Mouse (Mus musculus) spleen, embryonic (tissue): Measurements from ENCODE around the gene Spesp1.

Experiments
- CTCF ChIA-PET: fragments of 350-600 bp; sonication (Branson Sonifier 250); formaldehyde crosslinking; loops from one replicate; lab custom pipeline; 2022; lab: Charles Lee

The Spesp1 gene

DNA sequence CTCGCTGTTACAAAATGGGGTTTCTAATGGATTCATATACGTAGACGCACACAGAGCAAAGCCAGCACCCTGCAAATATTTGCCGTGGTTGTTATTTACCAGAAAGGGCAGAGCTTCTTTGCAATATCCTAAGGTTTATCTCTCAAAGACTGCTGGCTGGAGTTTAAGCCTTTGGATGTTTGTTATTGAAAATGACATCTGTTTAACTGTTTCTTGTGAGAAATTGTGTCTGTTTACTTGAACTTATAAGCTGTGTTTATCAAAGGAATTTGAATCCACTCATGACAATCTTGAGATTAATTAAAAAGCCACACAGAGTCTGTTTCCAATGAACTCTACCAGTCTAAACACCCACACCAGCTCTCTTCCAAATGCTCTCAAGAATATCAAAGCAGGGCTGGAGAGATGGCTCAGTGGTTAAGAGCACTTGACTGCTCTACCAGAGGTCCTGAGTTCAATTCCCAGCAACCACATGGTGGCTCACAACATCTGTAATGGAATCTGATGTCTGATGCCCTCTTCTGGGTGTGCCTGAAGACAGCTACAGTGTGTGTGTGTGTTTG, 35.5 kb downstream of the Spesp1 start:
- CTCF ChIA-PET, result interaction anchor here (0.7 to 0.8 kb wide), 2 partner anchors 134 to 1445 kb away, joined by 3 to 9 read pairs; no protein-coding TSS in a partner anchor

DNA sequence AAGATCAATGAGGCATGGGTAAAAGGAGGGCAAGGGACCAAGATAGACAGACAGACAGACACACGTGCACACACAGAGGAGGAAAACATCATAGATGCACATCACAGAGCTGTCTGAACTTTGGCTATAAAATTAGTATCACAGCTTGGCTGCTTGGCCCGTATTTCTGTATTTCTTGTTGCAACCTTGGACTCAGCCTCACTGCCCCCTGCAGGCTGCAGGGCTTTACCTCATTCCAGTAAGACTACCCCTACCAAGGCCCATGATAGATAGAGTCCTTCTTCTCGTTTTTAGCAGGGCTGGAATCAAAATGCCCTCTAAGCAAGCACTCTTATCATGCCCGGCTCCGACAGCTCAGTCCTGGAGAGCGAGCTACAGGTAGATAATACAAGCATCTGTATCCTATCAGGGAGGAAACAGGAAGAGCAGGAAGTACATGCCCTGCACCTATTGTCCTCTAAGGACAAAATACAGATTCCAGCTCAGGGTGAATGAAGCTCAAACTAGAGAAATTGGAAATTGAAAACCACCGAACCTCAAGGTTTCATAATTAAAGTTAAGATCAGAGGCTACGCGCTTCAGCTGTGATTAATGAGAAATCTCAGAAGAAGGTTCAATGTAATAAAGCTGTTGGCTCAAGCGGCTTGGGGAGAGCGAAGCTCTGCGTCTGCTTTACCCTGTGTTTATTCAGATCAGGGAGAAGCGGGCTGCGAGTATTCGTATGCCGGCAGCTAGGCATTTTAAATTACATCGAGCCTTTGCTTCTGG, 36.2 kb downstream of the Spesp1 start:
- CTCF ChIA-PET, result no interaction called here

DNA sequence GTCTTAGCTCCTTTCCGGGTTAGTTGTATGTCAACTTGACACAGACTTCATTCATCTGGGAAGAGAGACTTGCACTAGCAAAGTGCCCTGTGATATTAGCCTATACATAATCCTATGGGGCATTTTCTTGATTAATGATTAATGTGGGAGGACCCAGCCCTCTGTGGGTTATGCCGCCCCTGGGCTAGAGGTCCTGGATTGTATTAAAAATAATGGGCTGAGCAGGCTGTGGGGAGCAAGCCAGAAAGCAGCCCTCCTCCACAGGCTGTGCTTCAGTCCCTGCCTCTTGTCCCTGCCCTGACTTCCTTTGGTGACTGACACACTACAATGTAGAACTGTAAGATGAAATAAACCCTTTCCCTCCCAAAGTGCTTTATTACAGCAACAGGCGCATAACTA, 37.4 kb downstream of the Spesp1 start:
- CTCF ChIA-PET, result interaction anchor here (0.6 kb wide), 1 partner anchor 111 kb away, joined by 3 read pairs; no protein-coding TSS in a partner anchor

DNA sequence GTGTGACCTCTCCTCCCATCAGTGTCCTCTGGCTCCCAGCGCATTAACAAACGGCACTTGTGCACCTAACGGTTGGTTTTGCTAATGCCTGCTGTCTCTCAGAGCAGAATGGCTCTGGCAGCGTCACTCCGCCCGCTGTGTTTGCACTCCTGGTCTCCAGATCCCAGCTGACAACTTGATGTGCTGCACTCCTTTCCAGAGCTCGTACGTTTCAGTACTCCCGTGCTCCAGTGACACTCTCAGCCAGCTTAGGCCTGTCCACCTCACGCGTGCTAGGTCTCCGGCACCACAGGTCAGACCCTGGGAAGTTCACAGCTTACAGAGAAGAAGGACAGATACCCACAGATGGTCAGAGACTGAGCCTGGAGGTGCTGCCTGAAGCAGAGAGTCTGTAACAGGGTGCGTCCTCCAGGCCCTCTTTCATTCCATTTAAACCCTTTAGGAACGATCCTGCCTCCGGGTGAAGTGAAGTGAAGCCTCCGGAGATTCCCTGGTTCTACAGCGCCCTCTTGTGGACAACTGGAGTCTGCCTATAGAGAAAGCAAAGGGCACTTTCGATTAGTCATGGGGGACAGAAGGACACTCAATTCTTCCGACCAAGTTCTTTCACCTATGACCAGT, 37.9 kb downstream of the Spesp1 start:
- CTCF ChIA-PET, result interaction anchor here (0.6 kb wide), 1 partner anchor 110 kb away, joined by 3 read pairs; no protein-coding TSS in a partner anchor

DNA sequence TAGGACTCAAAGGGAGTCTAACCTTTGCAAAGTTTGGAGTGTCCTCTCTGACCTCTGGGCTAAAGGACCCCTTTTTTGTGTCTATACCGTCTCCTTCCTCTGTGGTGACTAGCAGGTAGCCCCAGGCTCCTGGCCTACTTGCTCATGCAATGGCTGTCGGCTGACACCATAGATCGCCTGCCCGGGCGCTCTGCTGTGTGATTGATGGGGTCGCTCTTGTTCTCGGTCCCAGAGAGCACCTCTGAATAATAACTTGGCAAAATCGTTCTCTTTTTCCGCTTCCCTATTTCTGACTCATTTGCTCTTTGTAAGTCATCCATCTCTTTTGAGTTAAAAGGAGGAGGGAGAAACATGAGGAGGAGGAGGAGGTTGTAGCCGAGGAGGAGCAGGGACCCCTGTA, 42.0 kb downstream of the Spesp1 start:
- CTCF ChIA-PET, result interaction anchor here (0.5 kb wide), 1 partner anchor 17 kb away, joined by 3 read pairs; no protein-coding TSS in a partner anchor

DNA sequence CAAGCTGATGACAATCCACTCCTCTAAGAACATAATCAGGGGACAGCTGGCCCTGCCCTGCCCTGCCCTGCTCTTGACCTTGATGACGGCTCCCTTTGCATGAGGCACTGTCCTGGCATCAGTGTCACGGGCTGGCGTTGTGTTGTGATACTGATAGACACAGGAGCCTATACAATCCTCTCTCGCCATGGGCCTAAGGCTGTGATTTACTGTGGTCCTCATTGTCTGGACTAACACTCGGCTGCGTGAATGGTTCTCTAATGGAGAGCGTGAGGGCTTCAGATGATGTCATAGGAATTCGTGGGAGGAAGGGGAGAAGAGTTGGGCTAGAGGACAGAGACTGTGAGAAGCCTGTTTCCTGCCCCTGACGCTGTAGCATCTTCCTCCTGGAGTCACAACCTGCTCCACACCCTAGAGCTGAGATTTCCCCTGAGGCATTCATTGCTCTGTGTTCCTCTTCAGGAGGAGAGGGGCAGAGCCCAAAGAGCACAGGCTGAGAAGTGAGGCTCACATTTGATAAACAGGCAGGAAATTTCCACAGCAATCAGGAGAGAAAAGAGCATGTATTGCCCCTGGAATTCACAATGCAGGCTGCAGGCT, 44.5 kb downstream of the Spesp1 start:
- CTCF ChIA-PET, result no interaction called here

DNA sequence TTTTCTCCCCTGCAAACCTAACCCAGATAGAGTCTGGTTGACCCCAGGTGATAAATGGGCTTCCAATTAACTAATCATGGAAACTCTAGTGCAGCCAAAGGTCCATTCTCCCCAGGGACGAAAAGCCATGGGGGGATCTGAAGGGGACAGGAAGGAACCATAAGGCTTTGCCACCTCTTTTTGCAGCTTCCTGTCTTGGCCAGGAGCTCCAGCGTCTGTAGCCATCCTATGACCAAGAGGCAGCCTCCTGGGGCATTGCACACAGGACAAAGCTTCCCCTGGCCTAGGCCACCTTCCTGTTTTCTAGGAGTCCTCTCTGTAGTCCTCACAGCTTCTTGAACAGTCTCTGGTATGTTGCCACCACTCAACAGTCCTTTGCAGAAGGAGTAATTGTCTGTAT, 46.5 kb downstream of the Spesp1 start:
- CTCF ChIA-PET, result no interaction called here

DNA sequence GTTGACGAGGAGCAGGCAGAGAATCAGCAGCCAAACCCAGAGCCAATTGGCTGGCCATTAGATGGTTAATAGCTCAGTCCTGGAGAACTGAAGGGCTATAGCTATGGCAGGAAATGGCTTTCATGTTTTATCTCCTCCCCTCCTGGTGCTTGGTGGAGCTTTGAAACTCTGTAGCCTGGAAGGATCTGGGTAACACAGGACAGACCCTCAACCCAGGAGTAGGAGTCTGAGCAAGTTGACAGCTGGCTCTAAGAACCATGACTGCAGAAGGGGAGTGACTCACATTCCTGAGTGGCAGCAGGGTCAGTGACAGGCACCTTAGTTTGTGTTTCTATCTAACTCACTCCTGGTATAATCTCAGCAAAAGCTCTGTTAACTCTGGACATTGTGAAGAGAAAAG, 49.4 kb downstream of the Spesp1 start:
- CTCF ChIA-PET, result interaction anchor here (0.5 kb wide), 1 partner anchor 339 kb away, joined by 3 read pairs; no protein-coding TSS in a partner anchor

DNA sequence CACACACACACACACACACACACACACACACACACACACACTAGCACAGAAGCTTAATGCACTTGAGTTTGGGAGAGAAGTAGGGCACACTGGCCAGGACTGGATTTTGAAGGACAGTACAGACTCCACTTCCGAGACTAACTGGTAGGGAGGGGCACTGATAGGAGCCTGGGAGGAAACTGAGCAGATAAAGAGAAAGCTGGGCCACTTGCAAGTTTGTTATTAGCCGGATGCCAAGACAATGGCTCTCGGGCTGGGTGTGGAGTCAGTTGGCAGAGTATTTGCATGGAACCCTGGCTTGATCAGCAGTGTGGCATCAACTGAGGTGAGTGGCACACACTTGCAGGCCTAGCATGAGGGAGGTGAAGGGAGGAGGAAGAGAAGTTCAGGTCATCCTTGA, 51.0 kb downstream of the Spesp1 start:
- CTCF ChIA-PET, result no interaction called here

DNA sequence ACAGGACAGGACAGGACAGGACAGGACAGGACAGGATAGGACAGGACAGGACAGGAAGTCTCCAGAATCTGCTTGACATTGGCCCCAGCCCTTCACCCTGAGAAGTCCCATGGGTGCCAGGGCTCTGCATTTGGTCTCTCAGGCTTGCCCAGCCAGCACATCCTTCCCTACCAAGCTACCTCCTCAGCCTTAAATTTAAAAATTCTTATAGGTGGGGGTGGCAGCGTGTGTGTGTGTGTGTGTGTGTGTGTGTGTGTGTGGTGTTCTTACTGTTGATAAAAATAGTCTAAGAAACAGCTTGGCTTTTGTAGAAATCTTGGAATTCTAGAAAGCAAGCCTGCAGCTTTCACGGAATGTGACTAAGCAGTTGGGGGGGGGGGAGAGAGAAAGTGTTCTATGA, 52.0 kb downstream of the Spesp1 start:
- CTCF ChIA-PET, result no interaction called here

DNA sequence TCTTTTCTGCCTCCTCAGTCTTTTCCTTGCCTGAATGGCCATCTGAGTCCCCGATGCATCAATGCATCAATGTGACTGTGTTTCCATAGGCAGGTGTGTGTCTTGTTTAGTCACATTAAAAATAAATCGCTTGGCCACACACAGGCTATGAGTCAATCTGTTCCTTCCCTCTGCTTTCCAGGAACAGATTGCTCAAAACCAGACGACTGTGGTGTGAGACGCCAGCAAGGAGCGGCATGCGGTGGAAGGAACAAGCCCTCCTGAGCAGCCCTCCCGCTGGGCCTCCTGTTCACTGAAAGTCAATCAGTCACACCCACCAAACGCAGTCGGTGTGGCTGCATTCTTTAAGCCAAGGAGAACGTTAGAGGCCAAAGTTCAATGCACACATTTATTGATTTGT, 59.5 kb downstream of the Spesp1 start:
- CTCF ChIA-PET, result no interaction called here

DNA sequence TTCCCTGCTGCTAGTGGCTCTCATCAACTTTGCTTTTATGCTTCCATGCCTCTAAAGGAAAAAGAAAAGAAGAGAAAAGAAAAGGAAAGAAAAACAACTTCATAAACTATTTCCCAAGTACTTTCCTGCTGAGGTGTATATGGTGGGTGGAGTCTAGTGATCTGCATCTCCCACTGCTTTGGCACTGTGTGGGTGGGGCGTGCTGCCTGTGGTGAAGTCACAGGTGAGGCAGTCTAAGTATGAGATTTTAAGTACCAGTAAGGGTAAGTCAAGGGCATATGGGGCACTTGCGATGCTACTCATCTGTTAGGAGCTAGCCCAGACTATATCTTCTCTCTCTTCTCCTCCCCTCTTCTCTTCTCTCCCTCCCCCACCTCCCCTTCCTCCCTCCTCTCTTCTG, 60.0 kb downstream of the Spesp1 start:
- CTCF ChIA-PET, result interaction anchor here (0.6 kb wide), 1 partner anchor 262 kb away, joined by 4 read pairs; no protein-coding TSS in a partner anchor
